Mouse (Mus musculus) ES-E14 (cell line): ENCODE results near the gene Mospd2. TPM values are rescaled to one million over a fixed set of nuclear protein-coding genes. Genes with fewer than 3 reads are reported as not detected.

Experiments used
- DNase-seq: peaks from one replicate; pipeline ENCODE4 v3.0.0-alpha.2; 2013; ENCODE audit warnings: low read depth, low spot score
- H3K27ac ChIP-seq: 2 replicates; pipeline ENCODE4 v1.5.1; 2012; ENCODE audit warnings: low read depth, mild to moderate bottlenecking, low read length, moderate library complexity, mixed read lengths; ENCODE audit not compliant: poor library complexity, insufficient read depth, severe bottlenecking
- H3K36me3 ChIP-seq: 2 replicates; pipeline ENCODE4 v1.6.1; 2012; ENCODE audit warnings: mild to moderate bottlenecking, low read length, moderate library complexity, mixed read lengths; ENCODE audit not compliant: control insufficient read depth, poor library complexity, insufficient read depth, severe bottlenecking
- H3K4me1 ChIP-seq, 2 experiments: fragments of 150-350 bp in 1 of 2; sonication (generic) in 1 of 2; 2 replicates each; pipeline ENCODE4 v1.6.1; 2012; ENCODE audit warnings: low read length in 2 of 2, mild to moderate bottlenecking in 1 of 2, mixed read lengths in 1 of 2; ENCODE audit not compliant: control insufficient read depth in 2 of 2, insufficient read depth in 2 of 2, poor library complexity in 1 of 2
- H3K4me3 ChIP-seq, 2 experiments: fragments of 150-350 bp in 1 of 2; sonication (generic) in 1 of 2; 2 replicates each; pipeline ENCODE4 v1.5.1; 2012; ENCODE audit warnings: low read length in 2 of 2, low read depth in 1 of 2, mild to moderate bottlenecking in 1 of 2, mixed read lengths in 1 of 2; ENCODE audit not compliant: insufficient read depth in 1 of 2, poor library complexity in 1 of 2, severe bottlenecking in 1 of 2
- H3K9ac ChIP-seq: 2 replicates; pipeline ENCODE4 v1.6.1; 2012; ENCODE audit warnings: low read depth, mild to moderate bottlenecking, low read length, mixed read lengths; ENCODE audit not compliant: poor library complexity, insufficient read depth, severe bottlenecking
- H3K9me3 ChIP-seq: fragments of 150-350 bp; sonication (generic); 2 replicates; pipeline ENCODE4 v1.6.1; 2012; ENCODE audit warnings: low read depth, mild to moderate bottlenecking, low read length; ENCODE audit not compliant: control insufficient read depth, insufficient read depth
- CHD2 ChIP-seq: IDR thresholded peaks from 2 replicates; pipeline ENCODE4 v1.6.1; 2014; ENCODE audit warnings: mild to moderate bottlenecking, low read depth, low read length, inconsistent platforms
- HCFC1 ChIP-seq: IDR thresholded peaks from 2 replicates; pipeline ENCODE4 v1.6.1; 2012; ENCODE audit warnings: low read length, inconsistent platforms, borderline replicate concordance; ENCODE audit not compliant: insufficient read depth
- MAFK ChIP-seq: IDR thresholded peaks from 2 replicates; pipeline ENCODE4 v1.6.1; 2014; ENCODE audit warnings: mild to moderate bottlenecking, low read depth, low read length, inconsistent platforms; ENCODE audit not compliant: insufficient read depth
- ZC3H11A ChIP-seq: IDR thresholded peaks from 2 replicates; pipeline ENCODE4 v1.6.1; 2012; ENCODE audit warnings: low read depth, mild to moderate bottlenecking, inconsistent platforms, low read length, borderline replicate concordance
- ZNF384 ChIP-seq: IDR thresholded peaks from 2 replicates; pipeline ENCODE4 v1.6.1; 2012; ENCODE audit warnings: low read depth, low read length, inconsistent platforms
- in situ Hi-C, 2 experiments: fragments of 600-800 bp; cut with MboI; formaldehyde crosslinking; loops; one replicate each; pipeline ENCODE4 v1.15.1; 2025; ENCODE audit warnings: low sequenced_read_pairs in 2 of 2, inconsistent platforms in 1 of 2; ENCODE audit not compliant: unreplicated experiment in 2 of 2
- total RNA-seq: library from RNA; depleted of rRNA; stranded (reverse); fragments of 300-350 nt; gene quantifications from 2 replicates; pipeline ENCODE4 v1.2.3, GENCODE M21; 2012; rRNA removed

Gene Mospd2
- total RNA-seq, 1 experiment: 15.4 TPM

DNA sequence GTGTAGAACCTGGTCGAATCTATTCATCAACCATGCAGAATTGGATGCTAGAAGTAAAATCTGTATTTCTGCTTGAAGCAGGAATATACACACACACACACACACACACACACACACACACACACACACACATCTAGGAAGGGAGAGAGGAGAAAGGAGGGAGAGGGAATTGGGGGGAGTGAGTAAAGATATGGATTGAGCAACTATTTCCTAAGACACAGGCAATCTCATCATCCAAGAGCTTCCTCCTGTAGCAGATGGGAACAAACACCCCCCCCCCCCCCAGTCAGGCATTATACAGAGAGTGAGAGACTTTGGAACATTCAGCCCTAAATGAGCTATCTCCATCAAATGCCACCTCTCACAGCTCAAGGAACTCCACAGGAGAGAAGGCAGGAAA is 93.9 kb downstream of the Mospd2 start:
- H3K27ac ChIP-seq: no peak overlapping the region
- TF ChIP-seq MAFK (no peak), HCFC1 (no peak), ZC3H11A (no peak), CHD2 (no peak), ZNF384 (no peak)

More for the DNA sequence above, 93.9 kb downstream of the Mospd2 start:
- no peaks in the 10 kb centered on the region for H3K4me1 ChIP-seq
- no peak for DNase-seq
- H3K9ac ChIP-seq: no peak overlapping the region
- no peak overlapping the region for H3K4me3 ChIP-seq
- H3K9me3 ChIP-seq: no peaks in the 10 kb centered on the region
- no peaks in the 10 kb centered on the region for H3K36me3 ChIP-seq
- in situ Hi-C loops: no loop called here

Other genes with a start within 250 kb of the Mospd2 start
- gene Fancb, start 217 bp upstream of the Mospd2 start, total RNA-seq: 8.1 and 11.6 TPM in 2 replicates
- not detected in 2 replicates for gene Gm17604, start 24.5 kb upstream of the Mospd2 start, total RNA-seq